Mouse (Mus musculus) CD8-positive naive resting alpha-beta T cell, adult 2 months (primary cell): ENCODE results near the gene Gtf2h1.
"Not testable (repeated sequence)": the region's sequence is repeated elsewhere in the genome, so short reads cannot be mapped to it uniquely, and the experiment has no call there.

ENCODE experiments used
- DNase-seq, 2 experiments: peaks; one replicate each; pipeline ENCODE4 v3.0.0; 2022; ENCODE audit warnings: low read depth in 2 of 2, low spot score in 2 of 2

The Gtf2h1 gene

DNA sequence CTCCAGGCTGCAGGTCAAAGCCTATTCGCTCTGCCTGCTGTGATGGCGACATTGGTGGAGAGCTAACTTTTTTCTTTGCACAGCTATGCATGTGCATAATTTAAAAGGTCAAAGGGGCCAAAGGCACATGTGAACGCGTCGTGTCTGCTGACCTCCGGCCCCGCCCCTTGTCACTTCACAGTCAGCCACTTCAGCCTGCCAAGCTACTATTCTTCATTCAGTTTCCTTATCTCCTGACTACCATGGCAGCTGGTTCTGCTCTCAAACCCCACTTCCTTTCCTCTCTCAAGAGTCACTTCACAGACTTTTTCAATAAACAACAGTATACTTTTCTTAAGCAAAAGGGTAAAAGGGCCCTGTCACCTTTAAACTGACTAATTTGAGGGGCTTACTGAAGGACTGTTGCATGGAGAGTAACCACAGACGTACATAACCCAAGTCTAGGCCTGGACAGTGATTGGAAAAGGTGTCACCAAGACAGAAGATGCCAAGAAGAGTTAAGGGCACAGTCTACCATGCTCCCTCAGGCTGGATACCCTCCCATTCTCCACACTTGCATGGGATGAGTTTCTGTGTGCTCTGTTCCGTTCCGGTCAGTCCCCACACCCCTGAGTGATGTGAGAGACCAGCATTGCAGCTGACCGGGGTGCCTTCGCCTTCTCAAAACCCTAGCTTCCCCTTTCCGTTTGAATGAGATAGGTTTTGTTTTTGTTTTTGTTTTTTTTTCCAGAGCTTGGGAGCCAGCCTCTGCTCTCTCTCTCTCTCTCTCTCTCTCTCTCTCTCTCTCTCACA, 35.1 kb downstream of the Gtf2h1 start:
- DNase-seq, result no peak

DNA sequence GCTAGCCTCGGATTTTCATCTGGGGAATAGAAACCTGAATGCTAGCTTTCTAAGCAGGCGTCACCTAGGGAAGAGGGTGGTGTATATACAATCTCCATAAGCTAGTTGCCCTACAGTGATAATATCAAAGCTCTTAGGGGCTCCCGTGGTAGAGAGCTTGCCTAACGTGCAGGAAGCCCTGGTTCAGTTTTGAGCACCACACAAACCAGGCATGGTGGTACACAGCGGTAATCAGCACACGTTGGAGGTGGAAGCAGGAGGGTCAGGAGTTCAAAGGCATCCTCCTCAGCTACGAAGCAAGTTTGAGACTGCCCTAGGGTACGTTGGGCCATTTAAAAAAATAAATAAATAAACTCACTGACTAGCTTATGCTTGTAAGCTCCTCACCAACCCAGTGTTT, 35.8 kb downstream of the Gtf2h1 start:
- DNase-seq, result no peak

DNA sequence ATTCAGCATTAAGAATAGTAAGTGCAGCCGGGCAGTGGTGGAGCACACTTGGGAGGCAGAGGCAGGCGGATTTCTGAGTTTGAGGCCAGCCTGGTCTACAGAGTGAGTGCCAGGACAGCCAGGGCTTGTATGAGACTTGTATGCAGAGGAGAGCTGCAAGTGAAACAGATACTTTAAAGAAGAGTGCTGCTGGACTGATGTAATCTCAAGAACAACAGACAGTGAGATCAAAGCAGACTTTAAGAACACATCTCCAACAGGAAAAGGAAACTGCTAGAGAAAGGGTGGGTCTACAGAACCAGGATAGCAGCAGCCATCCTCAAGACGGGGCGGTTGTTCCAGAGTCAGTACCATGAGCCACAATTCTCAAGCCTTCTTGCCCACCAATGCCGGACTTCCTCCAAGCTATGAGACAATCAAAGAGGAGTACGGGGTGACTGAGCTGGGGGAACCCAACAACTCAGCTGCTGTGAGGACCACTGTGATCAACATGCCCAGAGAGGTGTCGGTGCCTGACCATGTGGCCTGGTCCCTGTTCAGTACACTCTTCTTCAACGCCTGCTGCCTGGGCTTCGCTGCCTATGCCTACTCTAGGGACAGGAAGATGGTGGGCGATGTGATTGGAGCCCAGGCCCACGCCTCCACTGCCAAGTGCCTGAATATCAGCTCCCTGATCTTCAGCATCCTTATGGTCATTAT, 36.4 kb downstream of the Gtf2h1 start:
- DNase-seq, result not testable (repeated sequence)

DNA sequence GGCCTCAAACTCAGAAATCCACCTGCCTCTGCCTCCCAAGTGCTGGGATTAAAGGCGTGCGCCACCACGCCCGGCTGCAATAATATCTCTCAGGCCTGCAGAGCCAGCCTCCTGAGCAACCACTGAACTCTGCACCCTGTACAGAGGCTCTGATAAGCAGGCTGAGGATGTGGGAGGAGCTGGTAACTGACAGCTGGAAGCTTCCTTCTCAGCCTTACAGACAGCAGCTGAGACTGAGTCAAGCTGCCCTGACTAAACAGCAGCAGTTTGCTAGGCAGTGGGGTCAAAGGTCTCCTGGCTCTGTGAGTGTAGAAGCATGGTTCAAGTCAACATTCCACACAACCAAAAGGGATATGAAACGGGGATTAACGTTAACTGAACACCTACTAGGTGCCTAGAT, 37.4 kb downstream of the Gtf2h1 start:
- peak; percentile 18 to 33 for DNase-seq

DNA sequence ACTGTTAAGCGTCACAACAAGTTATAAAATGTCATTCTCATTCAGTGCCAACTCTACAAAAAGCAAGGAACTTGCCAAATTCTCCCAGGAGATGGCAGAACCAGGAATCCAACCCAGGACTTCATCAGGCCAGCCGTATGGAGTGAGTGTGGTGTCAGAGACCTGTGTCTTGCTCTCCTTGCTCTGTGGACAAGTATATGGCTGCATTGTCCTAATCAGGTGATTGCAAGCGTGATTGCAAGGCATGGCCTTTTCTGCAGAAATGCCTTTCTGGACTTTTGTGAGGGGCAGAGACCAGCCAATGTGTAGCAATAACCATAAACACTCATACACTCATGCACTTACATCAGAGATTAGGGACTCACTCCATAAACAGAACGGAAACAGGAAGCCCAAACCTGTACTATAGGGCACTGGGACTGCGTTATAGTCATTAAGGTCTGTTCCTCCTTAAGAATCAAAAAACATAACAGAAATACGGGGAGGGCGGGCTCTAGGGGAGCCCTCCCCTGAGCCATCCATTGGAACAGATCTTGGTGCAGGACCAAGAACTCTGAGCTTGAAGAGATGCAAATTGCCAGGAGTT, 37.9 kb downstream of the Gtf2h1 start:
- DNase-seq, result no peak

DNA sequence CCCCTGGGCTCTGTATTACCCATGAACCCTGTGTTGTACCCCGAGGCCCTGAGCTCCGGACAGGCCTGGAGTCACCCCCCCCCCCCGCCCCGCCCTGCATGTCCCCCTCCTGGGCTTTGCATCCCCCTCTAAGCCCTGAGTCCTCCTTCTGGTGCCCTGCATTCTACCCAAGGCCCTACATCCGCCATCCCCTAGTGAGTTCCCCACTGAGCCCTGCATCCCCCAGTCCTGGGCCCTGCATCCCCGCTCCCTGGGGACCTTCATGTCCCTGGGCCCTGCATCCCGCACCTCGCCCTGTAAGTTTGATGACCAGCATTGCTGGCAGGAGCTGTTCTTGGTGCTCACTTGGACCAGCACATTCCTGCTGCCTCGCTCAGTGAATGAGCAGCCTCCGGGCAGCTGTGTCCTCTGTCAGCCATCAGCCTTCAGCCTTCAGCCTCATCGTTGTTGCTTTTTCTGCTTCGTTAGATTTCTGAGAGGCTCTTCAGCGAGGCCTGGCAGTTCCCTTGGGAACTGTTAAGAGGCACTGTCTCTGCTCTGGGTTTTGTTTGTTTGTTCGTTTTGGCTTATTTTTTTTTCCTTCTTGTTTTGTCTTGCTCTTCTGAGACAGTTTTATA, 39.2 kb downstream of the Gtf2h1 start:
- no peak for DNase-seq

DNA sequence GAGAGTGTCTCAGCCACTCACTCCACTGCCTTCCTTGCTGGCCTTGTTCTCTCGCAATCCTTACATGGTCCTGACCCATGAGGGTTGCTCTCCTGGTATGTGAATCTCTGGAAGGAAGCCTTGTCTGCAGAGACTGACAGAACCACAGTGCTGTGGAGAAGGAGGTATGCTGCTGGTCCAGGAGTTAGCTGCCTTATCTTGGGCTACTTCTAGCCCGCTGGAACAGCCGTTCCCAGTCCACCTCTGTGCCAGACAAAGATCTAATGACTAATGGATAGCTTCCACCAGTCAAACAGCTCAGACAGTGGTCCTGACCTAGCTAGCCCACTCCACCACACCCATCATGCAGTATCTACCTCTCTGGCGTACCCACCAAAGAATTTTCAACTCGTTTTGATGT, 40.5 kb downstream of the Gtf2h1 start:
- no peak for DNase-seq

DNA sequence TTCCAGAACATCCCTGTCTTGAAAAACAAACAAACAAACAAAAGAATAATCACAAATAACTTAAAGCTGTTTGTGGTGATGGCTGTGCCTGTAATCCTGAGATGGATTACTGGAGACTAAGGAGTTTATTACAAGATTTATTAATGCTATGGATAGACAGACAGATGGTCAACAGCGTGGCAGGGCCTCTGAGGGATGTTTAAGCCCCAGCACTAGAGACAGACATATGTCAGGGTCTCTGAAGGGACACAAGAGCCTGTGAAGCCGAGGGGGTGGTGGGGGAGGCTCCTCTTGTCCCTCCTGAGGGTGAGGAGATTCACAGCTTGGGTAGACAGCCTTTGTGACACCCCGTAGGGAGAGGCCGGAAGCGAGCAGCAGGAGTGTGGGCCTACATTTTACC, 41.2 kb downstream of the Gtf2h1 start:
- DNase-seq, result no peak

DNA sequence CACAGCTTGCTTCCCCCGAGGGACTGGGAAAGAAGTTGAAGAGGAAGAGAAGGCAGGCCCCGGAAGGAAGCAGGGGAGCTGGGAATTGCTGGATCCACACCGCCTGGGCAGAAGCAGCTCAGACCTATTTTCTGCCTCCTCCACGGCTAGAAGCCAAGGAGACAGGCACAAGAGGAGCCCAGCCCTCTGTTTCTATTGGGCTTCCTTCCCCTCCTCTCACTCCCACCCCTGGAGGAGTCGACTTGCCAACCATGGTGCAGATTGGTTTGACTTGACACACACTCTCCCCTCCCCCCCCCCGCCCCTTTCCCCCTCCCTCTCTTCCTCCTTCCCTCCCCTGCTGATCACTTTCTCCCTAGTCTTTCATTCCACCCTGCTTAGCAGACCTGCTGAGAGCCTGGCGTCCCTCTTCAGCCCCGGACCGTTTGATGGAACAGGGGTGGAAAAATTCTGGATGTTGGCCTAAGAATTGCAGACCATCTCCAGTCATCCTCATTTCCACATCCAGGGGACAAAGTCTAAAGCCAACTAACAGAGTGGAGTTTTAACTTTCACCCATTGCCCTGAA, 42.3 kb downstream of the Gtf2h1 start:
- no peak for DNase-seq

DNA sequence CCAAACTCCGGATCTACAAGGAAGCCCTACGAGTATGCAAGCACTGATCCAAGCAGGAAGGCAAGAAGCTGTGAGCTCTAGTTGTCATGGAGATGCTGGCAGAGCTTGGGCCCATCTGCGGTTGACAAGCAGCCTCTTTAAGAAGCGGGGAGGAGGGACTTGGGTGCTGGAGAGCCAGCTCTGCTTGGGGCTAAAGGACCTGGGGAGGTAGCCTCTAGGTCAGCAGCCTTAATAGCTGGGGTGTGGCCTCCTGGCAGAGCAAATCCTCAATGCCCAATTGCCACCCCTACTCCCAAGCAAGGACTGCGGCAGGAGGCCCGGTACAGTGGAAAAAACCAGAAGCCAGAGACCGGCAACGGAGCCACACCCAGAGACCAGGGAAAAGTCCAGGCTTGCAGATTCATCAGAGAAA, 43.0 kb downstream of the Gtf2h1 start:
- peak; percentile 41 to 45 for DNase-seq

DNA sequence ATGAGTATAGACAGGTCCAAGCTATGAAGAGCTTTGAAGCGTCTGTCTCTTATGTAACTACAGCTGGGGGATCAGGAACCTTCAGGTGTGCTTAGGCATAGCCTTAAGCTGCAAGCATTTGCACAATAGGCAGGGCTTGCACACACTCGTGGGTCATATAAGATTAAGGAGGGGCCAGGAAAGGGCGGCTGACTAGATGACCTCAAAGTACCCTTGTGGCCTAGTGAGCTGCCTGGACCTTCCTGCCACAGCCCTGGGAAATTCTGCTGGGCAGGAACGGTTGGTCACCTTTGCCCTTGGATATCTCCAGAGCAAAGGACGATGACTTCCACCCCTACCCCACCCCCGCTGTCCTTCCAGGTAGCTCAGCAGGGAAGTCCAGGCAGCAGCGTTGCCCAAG, 43.5 kb downstream of the Gtf2h1 start:
- DNase-seq, result no peak

DNA sequence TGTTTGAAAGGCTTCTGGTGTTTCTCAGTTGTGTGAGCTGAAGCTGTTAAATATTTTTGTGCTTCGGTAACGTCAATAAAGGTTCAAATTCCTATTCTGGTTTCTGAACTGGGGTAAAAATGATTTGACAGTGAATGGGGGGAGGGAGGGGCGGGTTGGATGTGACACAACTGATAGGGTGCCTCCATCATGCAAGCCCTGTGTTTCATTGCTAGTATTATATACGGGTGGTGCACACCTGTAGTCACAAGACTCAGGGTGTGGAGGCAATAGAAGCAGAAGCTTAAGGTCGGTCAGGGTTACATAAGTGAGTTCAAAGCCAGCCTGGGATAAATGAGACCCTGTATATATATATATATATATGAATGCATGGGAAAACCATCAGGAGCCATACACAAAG, 44.0 kb downstream of the Gtf2h1 start:
- no peak for DNase-seq

DNA sequence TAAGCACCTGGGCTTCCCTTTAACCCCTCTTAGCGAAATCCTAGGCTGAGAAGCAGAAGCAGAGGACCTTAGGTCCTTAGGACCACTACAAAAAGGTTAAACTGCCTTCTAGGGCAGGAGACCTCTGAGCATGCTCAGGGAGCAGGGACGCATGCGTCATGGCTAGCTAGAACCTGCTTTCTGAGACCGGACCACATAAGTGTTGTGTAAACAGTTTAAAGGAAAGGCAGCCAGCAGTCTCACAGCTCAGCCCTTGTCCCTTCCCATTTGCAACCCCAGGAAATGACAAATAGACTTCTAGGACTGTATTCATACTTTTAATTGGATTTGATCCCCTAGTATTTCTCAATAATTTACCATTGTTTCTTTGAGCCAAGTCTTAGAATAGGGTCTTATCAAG, 44.4 kb downstream of the Gtf2h1 start:
- no peak for DNase-seq

DNA sequence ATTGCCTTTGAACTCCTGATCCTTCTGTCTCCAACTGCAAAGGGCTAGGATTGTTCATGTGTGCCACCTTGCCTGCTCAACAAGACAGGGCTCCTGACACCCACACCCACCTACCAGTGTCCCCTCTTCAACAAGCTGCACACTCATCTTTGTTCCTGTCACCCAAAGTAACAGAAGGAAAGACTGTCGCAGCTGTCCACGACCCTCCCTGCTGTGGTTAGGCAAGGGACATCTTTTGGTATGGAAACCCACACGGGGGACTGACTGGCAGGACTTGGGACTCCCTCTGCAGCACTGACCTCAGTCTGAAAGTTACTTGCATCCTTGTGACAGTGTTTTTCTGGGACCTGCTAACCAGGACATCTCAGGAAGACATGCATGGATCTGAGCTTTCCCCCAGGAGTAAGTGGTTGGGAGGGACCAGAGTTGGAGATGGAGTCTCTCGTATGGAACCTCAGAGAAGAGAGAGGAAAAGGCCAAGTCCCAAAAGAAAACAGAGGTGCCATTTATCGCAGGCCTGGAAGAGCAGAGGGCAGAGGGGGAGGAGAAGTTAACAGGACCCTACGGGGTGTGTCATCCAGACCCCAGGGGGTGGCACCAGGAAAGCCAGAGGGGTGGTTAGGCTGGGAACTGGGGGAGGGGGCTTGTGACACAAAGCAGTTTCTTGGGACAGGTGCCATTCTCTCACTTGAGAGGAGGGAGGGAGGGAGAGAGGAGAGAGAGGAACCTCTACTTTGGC, 45.1 kb downstream of the Gtf2h1 start, which contains the start of gene Ldha:
Gene Ldha (plus strand): TSS at position 689 of the 739 bp plus-strand sequence.
- no peak for DNase-seq

DNA sequence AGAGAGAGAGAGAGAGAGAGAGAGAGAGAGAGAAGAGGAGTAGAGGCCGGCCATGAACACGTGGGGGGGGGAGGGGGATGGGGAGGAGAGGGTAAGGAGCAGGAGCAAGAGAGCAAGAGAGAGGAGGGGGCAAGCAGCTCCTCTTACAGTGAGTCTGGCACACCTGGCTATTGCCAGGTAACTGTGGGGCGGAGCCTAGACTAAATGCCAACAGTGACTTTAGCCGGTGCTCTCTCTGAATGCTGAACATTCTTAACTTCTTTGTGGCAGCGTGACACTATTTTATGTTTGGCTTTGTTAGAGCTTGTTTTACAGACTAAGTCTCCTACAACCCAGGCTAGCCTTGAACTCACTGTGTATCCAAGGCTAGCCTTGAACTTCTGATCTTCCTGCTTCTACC, 46.4 kb downstream of the Gtf2h1 start:
- DNase-seq, result no peak

DNA sequence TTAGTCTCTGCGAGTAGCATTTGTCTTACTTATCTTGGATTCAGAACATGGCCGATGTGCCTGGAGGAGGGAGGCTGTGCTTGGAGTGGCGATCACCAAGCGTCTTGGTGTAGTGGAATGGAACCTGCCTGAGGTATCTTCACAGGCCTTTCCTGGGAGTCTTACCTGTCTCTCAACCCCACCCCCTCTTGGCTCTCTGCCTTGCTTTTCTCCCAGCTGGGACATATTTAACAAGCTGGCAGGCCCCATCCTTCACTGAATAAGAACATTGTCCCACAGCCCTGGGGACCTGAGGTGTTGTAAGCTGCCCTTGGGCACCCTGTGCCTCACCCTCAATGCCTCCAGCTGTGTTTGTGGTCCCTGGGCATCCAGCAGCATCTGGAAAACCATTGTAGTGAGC, 47.7 kb downstream of the Gtf2h1 start:
- no peak for DNase-seq

DNA sequence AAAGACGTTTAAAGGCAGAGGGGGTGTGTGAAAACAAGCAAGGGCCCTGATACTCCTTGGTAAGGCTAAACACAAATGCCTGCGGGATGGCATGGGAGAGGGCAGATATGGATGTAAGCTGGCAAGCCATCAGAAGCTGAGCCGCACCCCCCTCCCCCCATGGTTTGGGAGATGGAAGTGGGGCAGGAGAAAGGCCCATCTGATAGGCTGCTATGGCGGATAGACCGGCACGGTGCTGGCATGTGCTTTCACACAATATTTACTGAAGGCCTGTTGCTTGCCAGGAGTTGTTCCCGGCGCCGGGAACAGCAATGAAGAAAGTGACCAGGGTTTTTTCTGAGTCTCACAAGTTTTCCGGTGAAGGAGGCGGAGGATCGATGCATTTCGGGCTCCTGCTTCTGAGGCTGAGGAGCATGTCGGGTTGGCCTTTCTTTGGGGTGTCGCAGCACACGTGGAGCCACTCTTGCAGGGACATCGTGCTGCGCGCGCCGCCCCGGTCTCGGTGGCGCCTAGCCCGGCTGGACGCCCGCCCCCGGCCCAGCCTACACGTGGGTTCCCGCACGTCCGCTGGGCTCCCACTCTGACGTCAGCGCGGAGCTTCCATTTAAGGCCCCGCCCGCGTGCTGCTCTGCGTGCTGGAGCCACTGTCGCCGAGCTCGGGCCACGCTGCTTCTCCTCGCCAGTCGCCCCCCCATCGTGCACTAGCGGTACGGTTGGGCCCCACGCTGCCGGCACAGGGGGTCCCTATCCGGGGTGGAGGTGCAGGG, 49.5 kb downstream of the Gtf2h1 start:
- peak; percentile 77 to 80 for DNase-seq

DNA sequence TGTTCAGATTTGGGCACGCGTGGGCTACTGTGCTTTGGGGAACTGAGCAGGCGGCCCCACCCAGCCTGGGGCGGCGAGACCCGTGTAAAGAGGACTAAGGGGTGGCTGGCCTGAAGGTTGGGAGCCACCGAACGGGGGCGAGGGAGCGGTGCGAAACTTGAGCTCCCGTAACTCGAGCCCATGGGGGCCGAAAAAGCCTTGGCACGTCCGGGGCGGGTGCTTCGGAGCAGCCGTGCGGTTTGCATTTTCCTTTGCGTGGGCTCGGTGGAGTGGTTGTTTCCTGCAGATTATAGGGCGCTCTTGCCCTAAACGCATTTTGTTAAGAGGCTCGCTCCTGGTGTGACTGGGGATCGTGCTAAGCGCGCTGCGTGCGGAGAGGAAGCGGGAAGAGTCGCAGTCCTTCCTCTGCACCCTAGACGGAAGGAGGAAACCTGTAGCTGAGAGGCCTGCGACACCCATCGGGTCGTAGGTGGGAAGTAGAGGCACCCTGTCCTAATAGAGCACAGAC, 50.1 kb downstream of the Gtf2h1 start:
- peak in 1 of 2 experiments; percentile 44 for DNase-seq

DNA sequence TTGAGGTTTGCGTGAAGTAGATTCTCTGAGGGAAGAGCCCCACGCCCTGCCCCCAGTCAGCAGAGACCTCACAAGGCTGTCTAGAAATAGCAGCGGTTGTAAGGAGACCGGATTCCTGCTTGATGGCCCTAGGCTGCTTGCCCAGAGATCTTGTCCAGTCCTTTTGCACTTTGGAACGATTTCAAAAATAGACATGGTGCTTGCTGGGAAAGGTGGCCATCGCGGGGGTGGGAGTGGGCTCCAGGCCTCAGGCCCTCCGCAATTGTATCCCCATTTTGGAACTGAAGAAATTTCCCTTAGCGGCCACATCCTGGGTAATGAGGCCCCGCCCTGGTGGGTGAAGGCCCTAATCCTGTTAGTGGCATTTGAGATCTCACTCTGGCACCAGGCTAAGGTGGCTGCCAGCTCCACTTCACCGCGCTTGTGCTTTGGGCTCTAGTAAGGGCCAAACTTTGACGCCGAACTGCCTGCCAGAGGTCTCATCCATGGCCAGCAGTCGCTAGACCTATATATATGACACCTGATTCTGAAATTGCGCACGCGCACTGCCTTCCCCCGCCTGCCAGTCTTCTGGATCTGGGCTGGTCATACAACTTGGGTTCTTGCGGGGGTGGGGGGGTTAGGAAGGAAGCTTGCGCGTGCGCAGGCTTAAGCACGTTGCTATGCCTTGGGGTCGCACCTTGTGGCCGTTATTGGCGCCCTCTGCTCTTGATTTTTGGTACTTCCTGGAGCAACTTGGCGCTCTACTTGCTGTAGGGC, 50.8 kb downstream of the Gtf2h1 start:
- peak; percentile 35 to 54 for DNase-seq
